Comparison of ENCODE assay signal across 25 mouse cellular contexts in genomic region chr1:190472761-190473160, GRCm38 (mm10).
DNase-seq lines count a peak whose midpoint lies in the region; ATAC-seq and TF ChIP-seq lines count a peak whose summit lies in the region.
"Had no signal": no experiment of that assay in that cellular context is flagged by ENCODE, and none has a peak within 500 bp of the region (broad histone marks: within the 10 kb centered on the region; RNA-seq: fewer than 3 reads in every experiment).

No protein-coding gene starts in this region.

- no peak for TF ChIP-seq POLR2A in lung, adult 2 months (IDR thresholded peaks at IDR 0.05; ENCODE audit: borderline replicate concordance, extremely low read depth, low read depth, low read length)

- DNase-seq in heart, adult 11 months = peak; percentile 92
- peak; percentile 44 for DNase-seq in lung, embryonic 14.5 days
- DNase-seq in lung, adult 2 months = no peak
- peak; percentile 40 to 53 for DNase-seq in heart, postnatal 10 days
- peak; percentile 42 for DNase-seq in heart, postnatal 4 days
- no peak for DNase-seq in right cerebral cortex, postnatal 14 days
- DNase-seq in urinary bladder, adult 2 months (ENCODE audit: low spot score) = no peak
- DNase-seq: adrenal gland, adult 8-10 months; adrenal gland, postnatal 25 days; cerebellum, adult 11-12 months; cerebellum, adult 8-10 months; cerebellum, postnatal 10 days; cerebellum, postnatal 36 days; forebrain, postnatal 0 days; gastrocnemius, adult 2 months; gastrocnemius, postnatal 14 days; kidney, adult 18-20 months had no signal

- H3K36me3 ChIP-seq in heart, embryonic 11.5 days (ENCODE audit: control insufficient read depth, insufficient read depth, low read length) = no peaks in the 10 kb centered on the region
- H3K36me3 ChIP-seq in lung, embryonic 14.5 days (ENCODE audit: insufficient read depth) = no peaks in the 10 kb centered on the region
- H3K36me3 ChIP-seq: heart, embryonic 15.5 days had no signal

- H3K27me3 ChIP-seq in heart, embryonic 11.5 days (ENCODE audit: control insufficient read depth, insufficient read depth, low read length) = no peaks in the 10 kb centered on the region
- H3K27me3 ChIP-seq in lung, embryonic 14.5 days (ENCODE audit: insufficient read depth, low read length) = no peaks in the 10 kb centered on the region
- H3K27me3 ChIP-seq: heart, embryonic 15.5 days had no signal

- no peak for ATAC-seq in heart, embryonic 11.5 days (replicated peaks; ENCODE audit: insufficient number of reproducible peaks, low FRiP score, low TSS enrichment)
- ATAC-seq in lung, embryonic 14.5 days (ENCODE audit: insufficient read depth) = no peak
- ATAC-seq: activated CD4-positive, CD25-positive, alpha-beta regulatory T cell, adult 4 months; forebrain, embryonic 14.5 days; forebrain, postnatal 0 days; hindbrain, postnatal 0 days; inflammation-experienced regulatory T-cells, adult 6 months; intestine, embryonic 16.5 days had no signal

- no peak for TF ChIP-seq CTCF in lung, embryonic 14.5 days (IDR thresholded peaks at IDR 0.05; ENCODE audit: low read depth)
- TF ChIP-seq CTCF in lung, adult 2 months (IDR thresholded peaks at IDR 0.05; ENCODE audit: insufficient read depth, low read length) = no peak

- no peak overlapping the region for H3K9ac ChIP-seq in heart, embryonic 11.5 days (ENCODE audit: low read depth, low read length)
- H3K9ac ChIP-seq in lung, embryonic 14.5 days = no peak overlapping the region
- H3K9ac ChIP-seq: forebrain, postnatal 0 days; heart, embryonic 15.5 days; hindbrain, embryonic 14.5 days had no signal

- no peak overlapping the region for H3K27ac ChIP-seq in heart, embryonic 11.5 days (ENCODE audit: low read depth, low read length)
- no peak overlapping the region for H3K27ac ChIP-seq in lung, embryonic 14.5 days (ENCODE audit: low read depth)
- H3K27ac ChIP-seq: gastrocnemius, adult 2 months; heart, embryonic 15.5 days; hindbrain, embryonic 14.5 days; hindbrain, postnatal 0 days had no signal

- H3K9me3 ChIP-seq in heart, embryonic 11.5 days (replicated peaks; ENCODE audit: control insufficient read depth, low read length) = no peaks in the 10 kb centered on the region
- no peaks in the 10 kb centered on the region for H3K9me3 ChIP-seq in lung, embryonic 14.5 days (ENCODE audit: low read depth, low read length)
- H3K9me3 ChIP-seq: heart, embryonic 15.5 days had no signal

- 29% methylated on average over 8 of the region's 8 CpGs for WGBS in heart, embryonic 11.5 days (ENCODE audit: insufficient replicate concordance)
- WGBS in lung, embryonic 14.5 days = 28% methylated on average over 8 of the region's 8 CpGs
- 47% methylated on average over 8 of the region's 8 CpGs for WGBS in lung, adult 2 months

- H3K4me2 ChIP-seq in heart, embryonic 11.5 days = no peak overlapping the region
- no peak overlapping the region for H3K4me2 ChIP-seq in lung, embryonic 14.5 days
- H3K4me2 ChIP-seq: heart, embryonic 15.5 days; hindbrain, embryonic 14.5 days had no signal

- H3K4me3 ChIP-seq in heart, embryonic 11.5 days (ENCODE audit: low read depth, low read length) = no peak overlapping the region
- H3K4me3 ChIP-seq in lung, embryonic 14.5 days (ENCODE audit: low read depth, low read length) = no peak overlapping the region
- H3K4me3 ChIP-seq in lung, adult 2 months (replicated peaks; ENCODE audit: extremely low read depth, low read depth, low read length) = no peak overlapping the region
- H3K4me3 ChIP-seq: gastrocnemius, adult 2 months; heart, embryonic 15.5 days had no signal

- H3K4me1 ChIP-seq in heart, embryonic 11.5 days (ENCODE audit: control insufficient read depth, insufficient read depth, low read length) = 0 out of 2 replicates have a peak, but pooled peaks cover 4% of the 10 kb centered on the region
- no peaks in the 10 kb centered on the region for H3K4me1 ChIP-seq in lung, embryonic 14.5 days (ENCODE audit: insufficient read depth)
- H3K4me1 ChIP-seq in lung, adult 2 months (ENCODE audit: control insufficient read depth, insufficient read depth, low read length) = no peaks in the 10 kb centered on the region

- intact Hi-C loops in heart, postnatal 10 days (cut with DNase I) = no loop called here

Comparison
In these comparisons a context has a peak if more than half of its experiments do, and no peak if none do; other contexts are left out.
1. DNase-seq: peak in heart, adult 11 months (single experiment), lung, embryonic 14.5 days (single experiment), heart, postnatal 10 days (2 of 2) and heart, postnatal 4 days (single experiment); none in lung, adult 2 months (single experiment), right cerebral cortex, postnatal 14 days (single experiment) and urinary bladder, adult 2 months (single experiment).